Mouse (Mus musculus) layer of hippocampus, postnatal 25 days (tissue): Measurements from ENCODE around the gene Ptgir. TPM values are rescaled to one million over a fixed set of nuclear protein-coding genes. Genes with fewer than 3 reads are reported as not detected.
A peak's percentile ranks its signal among the peaks of the same experiment; 100 is the strongest.
"Not testable (repeated sequence)": the region's sequence is repeated elsewhere in the genome, so short reads cannot be mapped to it uniquely, and the experiment has no call there.

Source experiments
- DNase-seq, 2 experiments: peaks; one replicate each; pipeline ENCODE4 v3.0.0; 2022; ENCODE audit warnings: mixed read lengths in 2 of 2, low spot score in 1 of 2; ENCODE audit errors: extremely low spot score in 1 of 2
- total RNA-seq, 2 experiments: library from RNA; stranded (reverse); gene quantifications; 2 replicates each; pipeline ENCODE4 v1.2.3; 2021

Ptgir gene
- total RNA-seq, 2 experiments from 2014 or later, result 0.09 TPM; not detected in 1

GRCm38 (mm10) chr7:16932704-16933577 lies 26.7 kb downstream of the Ptgir start:
- peak; percentile 36 to 75 for DNase-seq

DNA sequence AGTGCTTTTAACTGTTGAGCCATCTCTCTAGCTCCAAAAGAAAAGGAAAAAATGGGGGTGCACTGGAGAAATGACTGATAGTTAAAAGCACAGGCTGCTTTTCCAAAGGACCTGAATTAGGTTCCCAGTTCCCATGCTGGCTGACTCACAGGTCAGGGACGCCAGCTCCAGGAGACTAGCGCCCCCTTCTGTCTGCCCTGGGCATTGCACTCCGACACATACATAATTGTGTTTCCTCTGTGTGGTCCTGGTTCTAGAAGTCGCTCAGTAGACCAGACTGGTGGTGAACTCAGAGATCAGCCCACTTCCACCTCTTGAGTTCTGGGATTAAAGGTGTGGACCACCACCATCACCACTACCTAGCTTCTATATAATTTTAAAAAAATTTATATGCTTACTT lies 31.0 kb downstream of the Ptgir start:
- DNase-seq, result no peak

DNA sequence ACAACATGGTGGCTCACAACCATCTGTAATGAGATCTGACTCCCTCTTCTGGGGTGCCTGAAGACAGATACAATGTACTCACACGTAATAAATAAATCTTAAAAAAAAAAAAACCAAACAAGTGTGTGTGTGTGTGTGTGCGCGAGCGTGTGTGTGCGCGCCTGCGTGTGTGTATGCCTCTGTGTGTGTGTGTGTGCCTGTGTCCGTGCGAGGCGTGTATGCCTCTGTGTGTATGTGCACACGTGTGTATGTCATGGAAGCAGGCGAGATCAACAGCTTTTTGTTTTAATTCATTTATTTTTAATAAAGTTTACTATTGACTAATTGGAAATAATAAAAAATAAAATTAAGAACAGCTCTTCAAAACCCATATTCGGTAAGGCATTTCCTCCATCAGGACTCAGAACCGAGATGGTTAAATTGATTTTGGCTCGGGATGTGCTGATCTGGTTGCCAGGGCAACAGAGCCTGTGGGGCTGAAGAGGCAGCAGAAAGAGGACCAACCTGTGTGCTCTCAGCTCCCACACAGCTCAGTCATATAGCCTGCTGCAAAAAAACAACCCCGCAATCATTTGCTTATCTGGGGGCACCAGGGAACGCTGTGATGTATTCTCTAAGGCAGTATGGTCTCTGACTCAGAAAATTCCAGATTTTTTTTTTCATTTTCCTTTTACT lies 32.0 kb downstream of the Ptgir start:
- peak in 1 of 2 experiments; percentile 30 for DNase-seq

GRCm38 (mm10) chr7:16940292-16940691 lies 34.0 kb downstream of the Ptgir start:
- DNase-seq, result no peak

GRCm38 (mm10) chr7:16942861-16943260 lies 36.6 kb downstream of the Ptgir start:
- DNase-seq, result no peak

DNA sequence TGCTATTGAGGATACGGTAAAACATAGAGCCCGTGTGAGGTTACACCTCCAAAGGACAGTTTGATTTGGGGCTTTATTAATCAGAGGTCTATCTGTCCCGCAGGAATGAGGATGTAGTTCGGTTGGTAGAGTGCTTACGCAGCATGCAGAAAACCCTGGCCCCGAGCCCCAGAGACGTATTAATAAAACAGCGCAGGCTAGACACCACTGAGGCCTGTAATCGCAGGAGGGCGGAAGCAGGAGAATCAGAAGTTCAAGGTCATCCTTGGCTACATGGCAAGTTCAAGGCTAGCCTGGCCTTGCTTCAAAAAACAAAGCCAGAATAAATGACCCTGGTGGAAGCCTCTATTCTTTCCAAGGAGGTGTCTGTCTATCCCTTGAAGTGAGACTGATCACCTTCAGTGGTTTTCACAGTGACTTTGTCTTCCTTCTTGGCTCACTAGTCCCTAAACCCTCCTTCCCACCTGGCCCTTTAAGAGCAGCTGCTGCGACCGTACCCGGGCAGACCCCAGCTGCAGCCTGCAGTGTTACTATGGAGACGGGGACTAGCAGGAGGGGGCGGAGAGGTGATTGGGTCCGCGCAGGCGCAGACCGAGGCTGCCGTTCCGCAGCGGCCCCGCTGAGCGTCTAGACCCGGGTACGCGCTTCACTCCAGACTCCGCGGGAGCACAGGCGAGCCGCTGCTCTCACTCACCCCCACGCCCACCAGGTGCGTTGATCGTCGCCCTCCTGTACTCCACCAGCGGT lies 37.9 kb downstream of the Ptgir start, which contains the start of gene Pnmal2:
Pnmal2 (plus strand) TSS at position 622 of the 747 bp plus-strand sequence.
- peak; percentile 82 to 85 for DNase-seq

DNA sequence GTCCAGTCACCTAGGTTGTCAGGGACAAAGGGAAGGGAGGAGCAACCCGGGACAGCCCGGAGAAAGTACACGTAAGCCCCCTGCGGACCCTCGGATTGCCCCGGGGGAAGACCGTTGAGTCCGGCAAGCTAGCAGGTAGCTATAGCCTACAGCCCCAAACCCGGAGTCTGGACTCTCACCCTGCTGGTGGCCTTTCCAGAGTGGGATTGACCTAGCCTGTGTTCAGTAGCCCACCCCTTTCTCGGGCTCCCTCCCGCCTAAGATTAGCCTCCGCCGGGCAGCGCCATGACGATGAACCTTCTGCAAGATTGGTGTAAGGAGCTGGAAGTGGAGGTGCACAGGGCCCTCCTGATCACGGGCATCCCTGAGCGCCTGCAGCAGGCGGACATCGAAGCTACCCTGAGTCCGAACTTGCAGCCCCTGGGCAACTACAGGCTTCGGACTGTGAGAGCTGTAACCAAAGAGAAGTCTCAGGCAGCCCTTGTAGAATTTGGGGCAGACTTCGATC lies 38.6 kb downstream of the Ptgir start:
- DNase-seq, result no peak

DNA sequence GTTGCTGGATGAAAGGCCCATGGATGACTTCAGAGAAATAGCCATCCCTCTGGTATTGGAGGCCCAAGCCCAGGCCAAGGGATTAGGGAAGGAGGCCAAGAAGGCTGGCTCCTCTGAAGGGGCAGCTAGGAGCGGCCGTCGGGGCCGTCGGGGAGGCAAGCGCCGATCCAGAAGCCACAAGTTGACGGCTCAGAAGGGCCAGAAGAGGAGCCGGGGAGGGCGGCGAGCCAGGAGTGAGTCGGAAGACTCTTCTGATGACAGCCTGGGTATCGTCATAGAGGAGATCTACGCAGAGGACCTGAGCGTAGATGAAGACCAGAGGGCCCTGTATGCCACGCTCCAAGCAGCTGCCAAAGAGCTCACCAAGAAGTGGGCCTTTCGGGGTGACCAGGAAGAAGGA lies 39.1 kb downstream of the Ptgir start:
- DNase-seq, result no peak

- DNase-seq, result no peak
Measured at GRCm38 (mm10) chr7:16946441-16947348, 40.4 kb downstream of the Ptgir start.

DNA sequence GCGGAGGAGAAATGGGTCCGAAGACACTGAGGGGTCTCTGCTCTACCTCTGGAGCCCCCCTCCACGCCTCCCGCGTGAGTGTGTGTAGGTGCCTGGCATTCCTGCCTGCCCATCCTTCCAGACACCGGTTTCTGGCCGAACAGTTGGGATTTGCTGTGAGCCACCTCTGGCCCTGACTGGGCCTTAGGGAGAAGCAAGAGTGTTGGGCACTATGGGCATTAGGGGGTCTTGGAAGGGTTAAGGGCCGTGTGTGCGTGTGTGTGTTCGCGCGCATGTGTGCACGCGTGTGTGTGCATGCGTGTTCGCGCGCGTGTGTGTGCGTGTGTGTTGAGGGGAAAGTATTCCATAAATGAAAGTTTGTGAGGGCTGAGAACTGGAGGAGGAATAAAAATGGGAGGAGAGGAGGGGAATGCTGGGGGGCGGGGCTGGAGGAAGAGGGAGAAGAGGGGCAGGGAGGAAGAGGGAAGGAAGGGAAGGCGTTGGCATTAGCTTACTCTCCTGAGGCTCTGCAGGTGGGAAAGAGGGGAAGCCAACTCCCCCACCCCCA lies 41.1 kb downstream of the Ptgir start:
- no peak for DNase-seq

DNA sequence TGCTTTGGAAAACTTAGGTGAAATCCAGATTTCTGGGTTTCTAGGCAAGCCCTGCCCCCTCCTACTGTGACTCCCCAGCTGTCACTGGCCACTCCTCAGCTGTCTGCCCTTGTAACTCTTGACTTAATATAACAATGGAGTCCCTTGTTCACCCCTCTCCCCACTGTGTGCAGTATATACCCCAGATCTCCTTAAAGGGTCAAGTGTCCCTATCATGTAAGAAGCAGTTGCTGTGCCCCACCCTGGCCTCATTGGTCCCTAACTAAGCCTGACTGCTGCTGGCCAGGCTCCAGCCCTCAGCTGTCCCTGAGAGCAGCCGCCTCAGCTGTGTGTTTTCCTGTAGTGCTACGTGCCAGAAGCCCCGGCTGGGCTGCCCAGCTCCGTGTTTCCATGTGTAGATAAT lies 41.7 kb downstream of the Ptgir start:
- no peak for DNase-seq

DNA sequence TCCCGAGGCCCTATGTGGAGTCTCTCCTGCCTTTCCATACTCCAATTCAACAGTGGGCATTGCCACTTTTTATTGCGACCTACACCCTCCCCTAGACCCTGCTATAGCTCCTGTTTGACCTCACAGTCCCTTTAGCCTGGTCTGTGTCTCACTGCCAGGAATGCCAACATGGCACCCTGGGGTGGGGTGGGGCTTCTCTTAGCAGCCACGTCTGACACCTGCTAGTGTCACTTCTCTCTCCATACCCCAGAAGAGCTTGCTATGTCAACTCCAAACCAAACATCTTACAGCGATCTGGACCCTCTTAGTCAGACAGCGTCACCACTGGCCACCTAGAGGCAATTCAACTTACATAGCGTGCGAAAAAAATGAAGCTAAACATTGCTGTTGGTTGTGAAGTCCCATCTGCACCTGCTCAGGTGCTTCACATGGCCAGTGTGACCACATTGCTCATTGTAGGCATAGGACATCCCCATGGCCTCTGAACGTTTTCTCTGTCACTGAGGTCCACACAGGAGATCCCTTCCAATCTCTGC lies 42.7 kb downstream of the Ptgir start:
- no peak for DNase-seq

DNA sequence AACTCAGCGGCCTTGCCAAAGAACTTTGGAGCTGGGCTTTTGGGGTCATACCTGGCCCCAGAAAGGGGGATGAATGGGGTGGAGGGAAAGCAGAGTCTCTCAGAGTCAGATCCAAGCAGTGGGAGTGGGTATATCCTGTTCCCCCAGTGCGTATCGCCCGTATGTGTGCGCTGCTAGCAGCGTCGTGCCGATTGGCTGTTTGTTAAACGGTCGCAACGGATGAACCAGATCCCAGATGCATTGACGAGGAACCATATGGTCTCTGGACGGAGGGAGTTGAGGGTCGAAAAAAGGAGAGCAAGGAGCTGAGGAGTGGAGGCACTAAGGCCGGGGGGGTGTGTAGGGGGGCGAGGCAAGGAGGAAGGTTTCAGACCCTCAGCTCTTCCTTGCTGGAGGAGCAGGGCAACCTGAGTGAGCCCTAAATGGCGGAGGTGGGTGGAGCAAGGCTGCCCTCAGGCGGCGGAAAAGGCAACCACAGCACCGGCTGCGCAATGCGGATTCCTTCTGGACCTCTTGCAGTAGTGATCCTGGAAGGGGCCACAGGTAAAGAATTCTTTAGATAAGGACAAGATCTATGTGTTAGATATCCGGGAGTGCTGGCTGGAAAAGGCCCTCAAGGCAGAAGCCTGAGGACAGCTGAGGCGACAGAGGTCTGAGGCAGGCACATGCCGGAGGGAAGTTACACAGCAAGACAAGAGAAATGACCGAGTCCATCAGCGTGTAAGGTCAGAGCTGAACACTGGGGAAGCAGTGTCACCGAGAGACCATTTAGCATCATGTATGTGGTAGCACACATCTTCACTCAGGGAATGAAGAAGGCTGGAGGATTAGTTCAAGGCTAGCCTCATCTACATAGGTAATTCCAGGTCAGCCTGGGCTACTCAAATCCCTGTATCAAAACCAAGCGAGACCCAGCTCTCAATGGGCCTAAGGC lies 43.9 kb downstream of the Ptgir start:
- peak; percentile 81 to 88 for DNase-seq

GRCm38 (mm10) chr7:16950861-16951635 lies 44.8 kb downstream of the Ptgir start:
- peak in 1 of 2 experiments; percentile 77 for DNase-seq

DNA sequence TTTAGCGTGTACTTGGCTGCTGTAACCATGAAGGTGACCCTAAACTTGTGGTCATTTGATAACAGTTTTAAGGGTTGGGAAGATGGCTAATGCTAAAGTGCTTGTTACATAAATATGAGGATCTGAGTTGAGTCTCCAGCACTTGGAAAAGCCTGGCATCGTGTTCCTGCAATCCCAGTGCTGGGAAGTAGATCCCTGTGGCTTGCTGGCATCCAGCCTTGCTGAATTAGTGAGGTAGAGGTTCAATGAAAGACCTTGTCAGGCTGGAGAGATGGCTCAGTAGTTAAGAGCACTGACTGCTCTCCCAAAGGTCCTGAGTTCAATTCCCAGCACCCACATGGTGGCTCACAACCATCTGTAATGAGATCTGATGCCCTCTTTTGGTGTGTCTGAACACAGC lies 47.5 kb downstream of the Ptgir start:
- DNase-seq, result not testable (repeated sequence)

- DNase-seq, result no peak
Measured at GRCm38 (mm10) chr7:16955712-16956111, 49.4 kb downstream of the Ptgir start.
